Mouse (Mus musculus) liver, adult 2 months (tissue): Measurements from ENCODE around the gene Pkdcc.

ENCODE experiments used
- CTCF ChIP-seq: fragments of 200-500 bp; IDR thresholded peaks from 2 replicates; pipeline ENCODE4 v1.5.1; 2011; ENCODE audit warnings: low read depth, low read length, control low read depth
- POLR2A ChIP-seq: fragments of 200-500 bp; IDR thresholded peaks from 2 replicates; pipeline ENCODE4 v1.6.1; 2011; ENCODE audit warnings: low read length, control low read depth; ENCODE audit not compliant: insufficient read depth; ENCODE audit errors: extremely low read depth

DNA sequence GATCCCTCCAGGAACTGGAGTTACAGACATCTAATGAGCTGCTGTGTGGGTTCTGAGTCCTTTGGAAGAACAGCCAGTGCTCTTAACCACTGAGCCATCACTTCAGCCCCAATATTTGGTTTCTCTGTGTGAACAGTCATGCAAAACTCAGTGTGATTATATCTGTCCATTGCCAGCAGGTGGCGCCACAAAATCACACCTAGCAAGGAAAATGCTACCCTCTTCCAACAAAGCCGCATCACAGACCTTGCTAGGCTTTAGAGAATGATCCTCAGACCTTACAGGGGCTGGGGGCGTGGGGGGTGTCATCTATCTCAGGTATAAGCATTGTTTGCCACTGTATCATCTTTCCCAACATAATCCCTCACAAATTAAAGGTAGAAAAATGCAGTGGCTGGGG is 56.4 kb downstream of the Pkdcc start:
- peak; percentile 50 for TF ChIP-seq CTCF
- TF ChIP-seq POLR2A, result no peak
